Mouse (Mus musculus) lung, postnatal 0 days (tissue): Measurements from ENCODE around the gene Krt16. TPM values are rescaled to one million over a fixed set of nuclear protein-coding genes. Genes with fewer than 3 reads are reported as not detected.
A peak's percentile ranks its signal among the peaks of the same experiment; 100 is the strongest.

ENCODE experiments used
- ATAC-seq: fragments of 200-750 bp; cut with Nextera tagmentation; 2 replicates; pipeline ENCODE4 v1.8.0; 2017; ENCODE audit warnings: moderate library complexity
- DNase-seq: peaks from one replicate; pipeline ENCODE4 v3.0.0-alpha.2; 2016; ENCODE audit warnings: low spot score
- H3K27ac ChIP-seq: fragments of 300-500 bp; sonication (generic); 2 replicates; pipeline ENCODE4 v1.5.1; 2014; ENCODE audit warnings: antibody characterized with exemption, mild to moderate bottlenecking, low read length, mixed read lengths
- H3K27me3 ChIP-seq: fragments of 300-500 bp; sonication (generic); replicated peaks from 2 replicates; pipeline ENCODE4 v1.6.1; 2014; ENCODE audit warnings: low read length, mixed read lengths; ENCODE audit not compliant: insufficient read depth
- H3K36me3 ChIP-seq: fragments of 300-500 bp; sonication (generic); 2 replicates; pipeline ENCODE4 v1.6.1; 2014; ENCODE audit warnings: low read length, mixed read lengths; ENCODE audit not compliant: insufficient read depth
- H3K4me1 ChIP-seq: fragments of 300-500 bp; sonication (generic); 2 replicates; pipeline ENCODE4 v1.6.1; 2014; ENCODE audit warnings: antibody characterized with exemption, low read depth, low read length, mixed read lengths; ENCODE audit not compliant: insufficient read depth
- H3K4me2 ChIP-seq: fragments of 300-500 bp; sonication (generic); replicated peaks from 2 replicates; pipeline ENCODE4 v1.6.1; 2014; ENCODE audit warnings: low read depth, mild to moderate bottlenecking, low read length, moderate library complexity, mixed read lengths
- H3K4me3 ChIP-seq: fragments of 300-500 bp; sonication (generic); 2 replicates; pipeline ENCODE4 v1.5.1; 2014; ENCODE audit warnings: low read depth, low read length
- H3K9ac ChIP-seq: fragments of 300-500 bp; sonication (generic); replicated peaks from 2 replicates; pipeline ENCODE4 v1.6.1; 2014; ENCODE audit warnings: low read depth, mild to moderate bottlenecking
- H3K9me3 ChIP-seq: fragments of 300-500 bp; sonication (generic); 2 replicates; pipeline ENCODE4 v1.6.1; 2016; ENCODE audit warnings: low read length, mixed read lengths
- CTCF ChIP-seq: IDR thresholded peaks from 2 replicates; pipeline ENCODE4 v1.5.1; 2016; ENCODE audit warnings: antibody characterized with exemption, mild to moderate bottlenecking
- EP300 ChIP-seq: IDR thresholded peaks from 2 replicates; pipeline ENCODE4 v1.6.1; 2016; ENCODE audit warnings: antibody characterized with exemption, mild to moderate bottlenecking, control low read depth
- WGBS: fragments of 180-500 bp; shearing (Covaris S2); extraction: QIAGEN DNeasy Blood & Tissue Kit; methylation state at CpG from one replicate; pipeline ENCODE4 v1.1.7; 2014; 5-methylcytosine and 5-hydroxymethylcytosine counted together
- polyA plus RNA-seq: library from polyadenylated mRNA; unstranded; fragments of >200 nt; fragmentation: Nextera tagmentation; extraction: Ambion mirVana; gene quantifications from 2 replicates; pipeline ENCODE4 v1.2.1, GENCODE M21; 2015

The Krt16 gene
- polyA plus RNA-seq, 1 experiment from 2014 or later = not detected

DNA sequence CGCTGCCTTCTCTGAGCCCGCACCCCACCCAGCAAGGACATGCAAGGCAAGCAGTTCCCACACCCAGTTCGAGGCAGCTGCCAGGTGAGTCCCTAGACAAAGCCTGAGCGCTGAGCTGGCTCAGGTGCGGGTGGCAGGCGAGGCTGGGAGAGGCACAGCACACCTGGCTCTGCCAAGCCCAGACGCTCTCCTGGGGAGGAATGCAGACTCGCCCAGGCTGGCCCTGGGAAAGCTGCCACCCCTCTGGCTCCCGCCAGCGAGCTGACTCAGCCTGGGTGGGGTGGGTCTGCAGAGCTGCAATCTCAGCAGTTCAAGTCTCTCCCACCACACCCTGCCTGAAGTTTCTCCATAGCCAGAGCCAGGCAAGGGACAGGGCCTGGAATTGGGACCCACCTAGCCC lies 38.3 kb upstream of the Krt16 start:
- no peaks in the 10 kb centered on the region for H3K27me3 ChIP-seq
- peaks cover 6% of the 10 kb centered on the region for H3K4me1 ChIP-seq
- ATAC-seq (peak; percentile 90), DNase-seq (peak; percentile 94)
- H3K27ac ChIP-seq = peak overlapping the region; percentile 92
- TF ChIP-seq CTCF (no peak), EP300 (no peak)
- H3K4me2 ChIP-seq = no peak overlapping the region
- H3K9me3 ChIP-seq = no peaks in the 10 kb centered on the region
- no peak overlapping the region for H3K4me3 ChIP-seq
- no peak overlapping the region for H3K9ac ChIP-seq
- no peaks in the 10 kb centered on the region for H3K36me3 ChIP-seq
- 43% methylated on average over 10 of the region's 10 CpGs for WGBS

DNA sequence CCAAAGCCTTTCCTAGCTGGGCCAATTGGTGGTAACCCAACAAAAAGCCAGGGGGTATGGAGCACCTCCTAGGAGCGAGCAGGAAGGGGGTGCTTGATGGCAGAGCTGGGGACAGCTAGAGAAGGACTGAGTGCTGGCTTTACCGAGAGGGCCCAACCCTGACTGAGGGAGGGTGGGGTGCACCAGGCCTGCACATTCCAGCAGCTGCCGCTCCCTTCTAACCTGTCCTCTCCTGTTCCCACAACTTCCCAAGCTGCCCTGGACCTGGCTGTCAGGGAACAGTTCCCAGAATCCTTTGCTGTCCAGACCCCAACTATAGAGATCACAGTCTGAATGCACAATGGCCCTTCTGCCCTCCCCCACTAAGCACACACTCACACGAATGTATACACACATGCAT lies 36.3 kb upstream of the Krt16 start:
- DNase-seq (peak; percentile 85), ATAC-seq (peak; percentile 47)
- H3K9ac ChIP-seq = no peak overlapping the region
- H3K36me3 ChIP-seq = no peaks in the 10 kb centered on the region
- TF ChIP-seq CTCF = no peak
- TF ChIP-seq EP300 = 0 out of 2 replicates have a peak, but pooled peaks have one; percentile 12
- H3K4me3 ChIP-seq = no peak overlapping the region
- H3K4me2 ChIP-seq = no peak overlapping the region
- H3K27ac ChIP-seq = peak overlapping the region; percentile 92
- peaks cover 5% of the 10 kb centered on the region for H3K4me1 ChIP-seq
- 51% methylated on average over 4 of the region's 4 CpGs for WGBS
- no peaks in the 10 kb centered on the region for H3K27me3 ChIP-seq
- H3K9me3 ChIP-seq = no peaks in the 10 kb centered on the region

DNA sequence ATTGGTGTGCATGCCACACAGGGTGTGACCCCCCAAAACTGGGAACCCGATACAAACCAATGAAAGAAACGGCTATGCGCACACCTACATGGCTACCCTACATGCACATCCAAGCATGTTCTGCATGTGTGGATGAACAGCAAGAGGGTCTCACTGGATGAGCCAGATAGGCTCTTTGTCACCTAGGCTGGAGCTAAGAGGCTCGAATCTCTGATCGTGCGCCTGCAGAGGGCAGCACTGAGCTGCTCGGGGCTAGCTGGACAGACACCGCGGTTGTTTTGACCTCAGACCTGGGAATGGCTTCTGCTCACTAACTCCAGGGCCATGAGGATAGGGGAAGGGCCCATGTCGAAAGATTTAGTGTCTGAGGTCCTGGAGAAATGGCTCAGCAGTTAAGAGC lies 33.8 kb upstream of the Krt16 start:
- ATAC-seq (peak; percentile 16; the same call in 1 of the 2 replicates), DNase-seq (peak; percentile 84)

DNA sequence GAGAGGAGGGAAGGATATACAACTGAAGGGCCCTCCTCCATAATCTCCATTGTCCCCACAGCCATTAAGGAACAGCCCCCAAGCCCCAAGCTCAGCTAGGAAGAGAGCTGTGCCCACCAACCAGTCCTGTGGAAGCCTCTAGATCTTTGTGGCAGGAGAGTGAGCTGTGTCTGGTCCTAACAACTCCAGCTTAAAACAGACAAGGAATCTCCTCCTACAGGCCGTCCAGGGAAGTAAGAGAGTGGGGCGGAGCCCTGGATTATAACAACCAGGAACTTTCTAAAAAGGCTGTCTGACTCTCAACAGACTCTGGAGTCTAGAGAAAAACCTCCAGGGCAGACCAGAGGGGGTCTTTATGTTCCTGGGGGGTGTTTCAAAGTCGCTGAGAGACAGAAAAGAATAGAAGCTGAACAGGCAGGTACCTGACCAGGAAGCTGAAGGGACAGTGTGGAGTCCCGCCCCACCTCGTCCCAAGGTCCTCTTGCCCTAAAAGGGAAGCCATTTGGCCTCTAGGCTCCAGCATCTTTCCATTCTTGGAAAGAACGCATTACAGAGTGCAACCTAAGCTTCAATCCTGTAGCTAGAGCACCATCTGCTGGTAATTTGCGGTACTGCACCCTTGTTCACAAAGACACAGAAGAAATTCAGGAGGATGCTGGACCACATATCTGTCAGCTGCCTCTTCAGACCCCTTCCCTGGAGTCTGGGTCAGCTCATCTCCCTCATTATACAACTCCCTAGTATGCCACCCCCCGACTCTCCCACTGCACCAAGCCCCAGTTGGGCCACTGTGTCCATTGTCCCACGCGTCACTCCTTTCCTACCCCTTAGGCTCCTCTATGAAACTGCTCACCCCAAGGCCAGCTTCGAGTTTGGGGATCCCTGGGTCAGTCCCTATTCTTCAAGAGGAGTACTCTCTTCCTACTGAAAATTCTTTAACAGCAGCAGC lies 33.2 kb upstream of the Krt16 start:
- H3K36me3 ChIP-seq = no peaks in the 10 kb centered on the region
- H3K9me3 ChIP-seq = no peaks in the 10 kb centered on the region
- H3K4me3 ChIP-seq = no peak overlapping the region
- DNase-seq (peak; percentile 79), ATAC-seq (peak; percentile 25)
- no peak for TF ChIP-seq EP300
- peak; percentile 96 for TF ChIP-seq CTCF
- H3K4me2 ChIP-seq = no peak overlapping the region
- no peak overlapping the region for H3K9ac ChIP-seq
- no peaks in the 10 kb centered on the region for H3K27me3 ChIP-seq
- no peak overlapping the region for H3K27ac ChIP-seq
- 20% methylated on average over 11 of the region's 11 CpGs for WGBS
- no peaks in the 10 kb centered on the region; the same call in 1 of the 2 replicates for H3K4me1 ChIP-seq

More for the DNA sequence above, 33.8 kb upstream of the Krt16 start:
- no peak overlapping the region for H3K4me3 ChIP-seq
- no peak for TF ChIP-seq EP300
- TF ChIP-seq CTCF = peak; percentile 91
- no peaks in the 10 kb centered on the region for H3K36me3 ChIP-seq
- no peak overlapping the region for H3K27ac ChIP-seq
- no peaks in the 10 kb centered on the region for H3K27me3 ChIP-seq
- no peak overlapping the region for H3K4me2 ChIP-seq
- WGBS = 25% methylated on average over 10 of the region's 10 CpGs
- H3K9me3 ChIP-seq = no peaks in the 10 kb centered on the region
- H3K4me1 ChIP-seq = no peaks in the 10 kb centered on the region; the same call in 1 of the 2 replicates
- H3K9ac ChIP-seq = no peak overlapping the region

DNA sequence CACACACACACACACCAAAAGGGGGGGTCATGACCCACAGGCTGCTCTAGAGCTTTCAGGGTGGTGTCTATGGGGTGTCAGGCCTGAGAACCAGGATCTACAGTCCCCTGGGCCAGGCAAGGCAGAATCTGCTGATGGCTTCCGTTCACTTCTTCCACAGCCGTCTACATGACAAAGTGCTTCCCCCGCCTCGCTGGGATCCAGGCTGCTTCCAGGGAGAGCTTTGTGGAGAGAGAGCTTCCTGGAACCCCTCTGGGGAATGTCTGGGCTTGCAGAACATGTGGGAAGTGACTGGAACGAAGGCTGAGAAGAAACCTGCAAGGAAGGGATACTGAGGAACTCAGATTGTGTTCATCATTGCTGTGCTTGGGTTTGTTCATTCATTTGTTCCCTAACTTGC lies 30.1 kb upstream of the Krt16 start:
- no peak overlapping the region for H3K27ac ChIP-seq
- no peak overlapping the region for H3K4me2 ChIP-seq
- no peaks in the 10 kb centered on the region for H3K27me3 ChIP-seq
- TF ChIP-seq EP300 = no peak
- no peak for TF ChIP-seq CTCF
- ATAC-seq (no peak), DNase-seq (no peak)
- 36% methylated on average over 5 of the region's 5 CpGs for WGBS
- H3K9me3 ChIP-seq = no peaks in the 10 kb centered on the region
- no peaks in the 10 kb centered on the region for H3K4me1 ChIP-seq
- H3K9ac ChIP-seq = no peak overlapping the region
- no peaks in the 10 kb centered on the region for H3K36me3 ChIP-seq
- H3K4me3 ChIP-seq = no peak overlapping the region

DNA sequence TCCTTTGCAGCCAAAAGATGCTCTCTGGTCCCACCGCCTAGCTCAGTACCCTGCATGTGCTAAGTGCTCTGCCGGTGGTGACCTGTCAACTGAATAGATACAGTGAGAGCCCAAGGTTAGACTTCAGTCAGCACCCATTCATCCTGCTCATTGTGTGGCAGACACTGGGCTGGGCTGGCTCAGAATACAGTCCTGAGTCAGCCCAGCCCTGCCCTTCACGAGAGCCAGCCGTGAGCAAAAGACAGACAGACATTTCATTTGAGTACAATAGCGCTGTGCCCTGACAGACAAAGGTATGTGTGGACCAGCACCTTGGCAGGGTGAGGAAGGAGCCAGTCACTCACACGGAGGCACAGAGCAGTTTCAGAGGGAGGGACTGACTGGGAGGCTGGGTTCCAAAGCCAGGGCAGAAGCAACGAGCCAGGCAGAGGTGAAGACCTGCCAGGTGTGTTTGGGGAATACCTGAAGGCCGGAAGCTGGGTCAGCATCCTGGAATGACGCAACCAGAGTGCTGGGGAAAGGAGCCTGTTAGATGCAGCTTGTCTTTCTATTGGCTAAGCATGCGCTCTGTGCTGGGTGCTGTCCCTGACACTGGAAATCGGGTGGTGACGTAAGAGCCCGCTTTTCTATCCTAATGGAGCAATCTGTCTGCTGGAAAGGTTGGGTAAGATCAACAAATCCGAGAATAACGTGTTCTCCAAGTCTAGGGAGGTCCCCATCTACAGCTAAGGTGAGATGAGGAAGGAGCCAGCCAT lies 29.2 kb upstream of the Krt16 start:
- no peak overlapping the region for H3K27ac ChIP-seq
- DNase-seq = no peak
- H3K9me3 ChIP-seq = no peaks in the 10 kb centered on the region
- no peak overlapping the region for H3K9ac ChIP-seq
- TF ChIP-seq EP300 (no peak), CTCF (no peak)
- no peak for ATAC-seq
- H3K4me1 ChIP-seq = no peaks in the 10 kb centered on the region
- H3K27me3 ChIP-seq = no peaks in the 10 kb centered on the region
- WGBS = 47% methylated on average over 15 of the region's 15 CpGs
- H3K4me2 ChIP-seq = no peak overlapping the region
- H3K36me3 ChIP-seq = no peaks in the 10 kb centered on the region
- no peak overlapping the region for H3K4me3 ChIP-seq
